Mouse (Mus musculus): Measurements from ENCODE around the gene Il1r1. TPM values are rescaled to one million over a fixed set of nuclear protein-coding genes. Genes with fewer than 3 reads are reported as not detected.
A peak's percentile ranks its signal among the peaks of the same experiment; 100 is the strongest.

Gene Il1r1
- polyA plus RNA-seq, 1 experiment from 2014 or later, result 5.0 TPM

- Histone ChIP-seq H3K27ac (ENCODE audit: low read length) (no peak overlapping the region), H3K4me2 (ENCODE audit: low read depth, low read length) (no peak overlapping the region), H3K9ac (ENCODE audit: low read depth, low read length) (no peak overlapping the region), H3K27me3 (replicated peaks; ENCODE audit: control insufficient read depth, insufficient read depth, low read length) (no peaks in the 10 kb centered on the region), H3K36me3 (ENCODE audit: control insufficient read depth, insufficient read depth, low read length) (no peaks in the 10 kb centered on the region), H3K9me3 (ENCODE audit: control insufficient read depth, low read length) (no peaks in the 10 kb centered on the region), H3K4me1 (ENCODE audit: control insufficient read depth, insufficient read depth, low read length) (no peaks in the 10 kb centered on the region), H3K4me3 (ENCODE audit: low read length) (no peak overlapping the region)
- ATAC-seq, result no peak
- WGBS, result 85% methylated on average over 2 of the region's 2 CpGs
Measured at GRCm38 (mm10) chr1:40311625-40312024, 86.7 kb downstream of the Il1r1 start.

- H3K27me3 ChIP-seq (replicated peaks; ENCODE audit: control insufficient read depth, insufficient read depth, low read length), result no peaks in the 10 kb centered on the region
- 82% methylated on average over 12 of the region's 12 CpGs for WGBS
- H3K9ac ChIP-seq (ENCODE audit: low read depth, low read length), result no peak overlapping the region
- H3K9me3 ChIP-seq (ENCODE audit: control insufficient read depth, low read length), result no peaks in the 10 kb centered on the region
- H3K4me1 ChIP-seq (ENCODE audit: control insufficient read depth, insufficient read depth, low read length), result no peaks in the 10 kb centered on the region
- no peak overlapping the region for H3K4me2 ChIP-seq (ENCODE audit: low read depth, low read length)
- no peak for ATAC-seq
- no peak overlapping the region for H3K27ac ChIP-seq (ENCODE audit: low read length)
- H3K4me3 ChIP-seq (ENCODE audit: low read length), result no peak overlapping the region
- H3K36me3 ChIP-seq (ENCODE audit: control insufficient read depth, insufficient read depth, low read length), result no peaks in the 10 kb centered on the region
Measured at GRCm38 (mm10) chr1:40314016-40314415, 89.1 kb downstream of the Il1r1 start.

- no peak overlapping the region for H3K27ac ChIP-seq (ENCODE audit: low read length)
Measured at GRCm38 (mm10) chr1:40317657-40318056, 92.8 kb downstream of the Il1r1 start.

GRCm38 (mm10) chr1:40321824-40322223, 96.9 kb downstream of the Il1r1 start:
- H3K4me2 ChIP-seq (ENCODE audit: low read depth, low read length), result no peak overlapping the region
- H3K27ac ChIP-seq (ENCODE audit: low read length), result no peak overlapping the region
- no peaks in the 10 kb centered on the region for H3K27me3 ChIP-seq (replicated peaks; ENCODE audit: control insufficient read depth, insufficient read depth, low read length)
- ATAC-seq, result no peak
- H3K4me1 ChIP-seq (ENCODE audit: control insufficient read depth, insufficient read depth, low read length), result peaks cover 11% of the 10 kb centered on the region
- 75% methylated on average over 6 of the region's 6 CpGs for WGBS
- no peaks in the 10 kb centered on the region for H3K36me3 ChIP-seq (ENCODE audit: control insufficient read depth, insufficient read depth, low read length)
- no peak overlapping the region for H3K9ac ChIP-seq (ENCODE audit: low read depth, low read length)
- H3K9me3 ChIP-seq (ENCODE audit: control insufficient read depth, low read length), result no peaks in the 10 kb centered on the region
- H3K4me3 ChIP-seq (ENCODE audit: low read length), result no peak overlapping the region

More at GRCm38 (mm10) chr1:40317657-40318056, 92.8 kb downstream of the Il1r1 start:
- H3K4me3 ChIP-seq (ENCODE audit: low read length), result no peak overlapping the region
- no peak overlapping the region for H3K9ac ChIP-seq (ENCODE audit: low read depth, low read length)
- no peaks in the 10 kb centered on the region for H3K9me3 ChIP-seq (ENCODE audit: control insufficient read depth, low read length)
- 87% methylated on average over 8 of the region's 8 CpGs for WGBS
- H3K27me3 ChIP-seq (replicated peaks; ENCODE audit: control insufficient read depth, insufficient read depth, low read length), result no peaks in the 10 kb centered on the region
- no peaks in the 10 kb centered on the region for H3K36me3 ChIP-seq (ENCODE audit: control insufficient read depth, insufficient read depth, low read length)
- H3K4me2 ChIP-seq (ENCODE audit: low read depth, low read length), result no peak overlapping the region
- ATAC-seq, result no peak
- H3K4me1 ChIP-seq (ENCODE audit: control insufficient read depth, insufficient read depth, low read length), result no peaks in the 10 kb centered on the region

- Histone ChIP-seq H3K27ac (ENCODE audit: low read length) (no peak overlapping the region), H3K4me1 (ENCODE audit: control insufficient read depth, insufficient read depth, low read length) (peaks cover 11% of the 10 kb centered on the region), H3K27me3 (replicated peaks; ENCODE audit: control insufficient read depth, insufficient read depth, low read length) (no peaks in the 10 kb centered on the region), H3K4me2 (ENCODE audit: low read depth, low read length) (no peak overlapping the region), H3K9ac (ENCODE audit: low read depth, low read length) (no peak overlapping the region), H3K9me3 (ENCODE audit: control insufficient read depth, low read length) (no peaks in the 10 kb centered on the region), H3K4me3 (ENCODE audit: low read length) (no peak overlapping the region), H3K36me3 (ENCODE audit: control insufficient read depth, insufficient read depth, low read length) (no peaks in the 10 kb centered on the region)
- no peak for ATAC-seq
- WGBS, result 83% methylated on average over 3 of the region's 3 CpGs
Measured at GRCm38 (mm10) chr1:40322543-40322942, 97.7 kb downstream of the Il1r1 start.

GRCm38 (mm10) chr1:40324457-40324856, 99.6 kb downstream of the Il1r1 start, which contains the start of gene Il1rl2:
Gene Il1rl2, plus strand, starts transcription at chr1:40324610.
- Histone ChIP-seq H3K27me3 (replicated peaks; ENCODE audit: control insufficient read depth, insufficient read depth, low read length) (no peaks in the 10 kb centered on the region), H3K4me1 (ENCODE audit: control insufficient read depth, insufficient read depth, low read length) (peaks cover 11% of the 10 kb centered on the region), H3K36me3 (ENCODE audit: control insufficient read depth, insufficient read depth, low read length) (no peaks in the 10 kb centered on the region), H3K9ac (ENCODE audit: low read depth, low read length) (peak within 1 kb of the TSS; percentile 57), H3K4me3 (ENCODE audit: low read length) (peak within 1 kb of the TSS; percentile 50), H3K4me2 (ENCODE audit: low read depth, low read length) (peak within 1 kb of the TSS; percentile 81), H3K9me3 (ENCODE audit: control insufficient read depth, low read length) (no peaks in the 10 kb centered on the region), H3K27ac (ENCODE audit: low read length) (no peak within 1 kb of the TSS)
- peak; percentile 63 for ATAC-seq
- 42% methylated on average over 6 of the region's 6 CpGs for WGBS

GRCm38 (mm10) chr1:40324955-40325702, 100.2 kb downstream of the Il1r1 start:
- Histone ChIP-seq H3K27me3 (replicated peaks; ENCODE audit: control insufficient read depth, insufficient read depth, low read length) (no peaks in the 10 kb centered on the region), H3K4me2 (ENCODE audit: low read depth, low read length) (peak overlapping the region; percentile 81), H3K27ac (ENCODE audit: low read length) (no peak overlapping the region), H3K36me3 (ENCODE audit: control insufficient read depth, insufficient read depth, low read length) (no peaks in the 10 kb centered on the region), H3K4me3 (ENCODE audit: low read length) (peak overlapping the region; percentile 50), H3K9me3 (ENCODE audit: control insufficient read depth, low read length) (no peaks in the 10 kb centered on the region), H3K9ac (ENCODE audit: low read depth, low read length) (peak overlapping the region; percentile 57), H3K4me1 (ENCODE audit: control insufficient read depth, insufficient read depth, low read length) (peaks cover 11% of the 10 kb centered on the region)
- ATAC-seq, result peak; percentile 38; the same call in 1 of the 2 replicates
- 5% methylated on average over 22 of the region's 22 CpGs for WGBS

GRCm38 (mm10) chr1:40325711-40326327, 100.9 kb downstream of the Il1r1 start:
- ATAC-seq, result no peak; the same call in 1 of the 2 replicates
- Histone ChIP-seq H3K27ac (ENCODE audit: low read length) (no peak overlapping the region), H3K27me3 (replicated peaks; ENCODE audit: control insufficient read depth, insufficient read depth, low read length) (no peaks in the 10 kb centered on the region), H3K4me3 (ENCODE audit: low read length) (peak overlapping the region; percentile 50), H3K9me3 (ENCODE audit: control insufficient read depth, low read length) (no peaks in the 10 kb centered on the region), H3K4me1 (ENCODE audit: control insufficient read depth, insufficient read depth, low read length) (peaks cover 11% of the 10 kb centered on the region), H3K9ac (ENCODE audit: low read depth, low read length) (peak overlapping the region; percentile 57), H3K36me3 (ENCODE audit: control insufficient read depth, insufficient read depth, low read length) (no peaks in the 10 kb centered on the region), H3K4me2 (ENCODE audit: low read depth, low read length) (peak overlapping the region; percentile 81)
- 11% methylated on average over 29 of the region's 29 CpGs for WGBS

- Histone ChIP-seq H3K4me1 (ENCODE audit: control insufficient read depth, insufficient read depth, low read length) (peaks cover 11% of the 10 kb centered on the region), H3K36me3 (ENCODE audit: control insufficient read depth, insufficient read depth, low read length) (no peaks in the 10 kb centered on the region), H3K4me2 (ENCODE audit: low read depth, low read length) (no peak overlapping the region), H3K27ac (ENCODE audit: low read length) (no peak overlapping the region), H3K27me3 (replicated peaks; ENCODE audit: control insufficient read depth, insufficient read depth, low read length) (no peaks in the 10 kb centered on the region), H3K9me3 (ENCODE audit: control insufficient read depth, low read length) (no peaks in the 10 kb centered on the region), H3K9ac (ENCODE audit: low read depth, low read length) (no peak overlapping the region), H3K4me3 (ENCODE audit: low read length) (no peak overlapping the region)
- no peak for ATAC-seq
- WGBS, result 88% methylated on average over 3 of the region's 3 CpGs
Measured at GRCm38 (mm10) chr1:40327604-40328003, 102.7 kb downstream of the Il1r1 start.
